Mouse (Mus musculus): Measurements from ENCODE around the gene Tiam1.
A peak's percentile ranks its signal among the peaks of the same experiment; 100 is the strongest.

The Tiam1 gene

DNA sequence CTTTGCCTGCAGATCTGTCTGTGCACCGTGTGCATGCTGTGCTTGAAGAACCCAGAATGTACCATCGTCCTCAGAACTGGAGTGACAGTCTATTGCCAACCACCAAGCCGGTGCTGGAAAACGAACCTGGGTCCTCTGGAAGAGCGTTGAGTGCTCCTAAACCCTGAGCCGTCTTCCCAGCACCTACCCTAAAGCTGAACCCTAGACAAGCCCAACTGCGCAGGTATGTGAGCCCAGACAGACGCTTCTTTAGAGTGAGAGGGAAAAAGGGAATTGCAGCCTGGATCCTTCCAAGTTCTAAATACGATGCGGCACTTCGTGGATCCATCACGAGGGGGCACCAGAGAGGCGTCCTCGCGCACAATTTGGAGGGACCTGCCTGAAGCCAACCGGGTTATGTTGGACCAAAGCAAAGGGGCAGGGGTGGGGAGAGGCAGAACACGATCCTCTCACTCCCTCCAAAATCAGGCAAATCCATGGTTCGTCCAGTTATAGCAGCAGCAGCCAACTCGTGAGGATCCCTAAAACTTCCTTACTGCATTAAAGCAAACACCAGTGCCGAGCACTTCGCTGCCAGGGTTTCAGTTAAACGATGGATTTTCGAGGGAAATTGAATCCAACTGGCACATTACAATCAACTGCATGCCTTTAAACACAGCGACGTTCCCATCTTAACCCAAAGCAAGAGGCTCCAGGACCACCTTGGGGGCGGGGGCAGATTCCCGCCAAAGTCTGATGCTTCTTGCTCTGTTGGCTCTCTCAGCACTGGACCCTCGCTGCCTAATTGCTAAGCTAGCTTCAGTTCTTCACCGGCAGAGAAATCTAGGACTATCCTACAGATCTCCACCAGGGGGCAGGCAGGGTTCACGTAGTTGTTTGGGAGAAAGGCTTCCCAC is 369.7 kb downstream of the Tiam1 start:
- ATAC-seq (ENCODE audit: insufficient number of reproducible peaks, low FRiP score, low TSS enrichment), result peak; percentile 82

- no peak for ATAC-seq (ENCODE audit: insufficient number of reproducible peaks, low FRiP score, low TSS enrichment)
Observed at GRCm38 (mm10) chr16:89765919-89766318, 377.6 kb downstream of the Tiam1 start.

DNA sequence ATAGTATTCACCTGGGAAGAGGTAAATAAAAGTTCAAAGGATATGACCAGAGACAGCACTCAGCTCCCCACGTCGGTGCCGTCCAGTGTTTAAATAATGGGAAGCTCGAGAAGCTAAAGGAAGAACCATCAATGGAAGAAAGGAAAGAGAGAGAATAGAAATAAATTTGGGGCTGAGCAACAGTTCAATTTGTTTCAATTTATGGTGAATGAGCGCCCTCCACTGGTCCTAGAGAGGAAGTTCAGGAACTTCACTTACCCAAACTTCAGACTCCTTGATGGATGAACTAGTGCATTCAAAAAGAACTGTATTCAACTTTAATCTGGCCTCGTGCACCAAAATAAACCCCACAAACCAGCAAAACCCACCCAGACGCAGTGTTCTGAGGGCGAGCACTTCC is 378.1 kb downstream of the Tiam1 start:
- ATAC-seq (ENCODE audit: insufficient number of reproducible peaks, low FRiP score, low TSS enrichment), result no peak

GRCm38 (mm10) chr16:89763812-89764211 is 379.8 kb downstream of the Tiam1 start:
- no peak for ATAC-seq (ENCODE audit: insufficient number of reproducible peaks, low FRiP score, low TSS enrichment)

GRCm38 (mm10) chr16:89762523-89762922 is 381.0 kb downstream of the Tiam1 start:
- no peak for ATAC-seq (ENCODE audit: insufficient number of reproducible peaks, low FRiP score, low TSS enrichment)

GRCm38 (mm10) chr16:89762096-89762495 is 381.5 kb downstream of the Tiam1 start:
- no peak for ATAC-seq (ENCODE audit: insufficient number of reproducible peaks, low FRiP score, low TSS enrichment)

DNA sequence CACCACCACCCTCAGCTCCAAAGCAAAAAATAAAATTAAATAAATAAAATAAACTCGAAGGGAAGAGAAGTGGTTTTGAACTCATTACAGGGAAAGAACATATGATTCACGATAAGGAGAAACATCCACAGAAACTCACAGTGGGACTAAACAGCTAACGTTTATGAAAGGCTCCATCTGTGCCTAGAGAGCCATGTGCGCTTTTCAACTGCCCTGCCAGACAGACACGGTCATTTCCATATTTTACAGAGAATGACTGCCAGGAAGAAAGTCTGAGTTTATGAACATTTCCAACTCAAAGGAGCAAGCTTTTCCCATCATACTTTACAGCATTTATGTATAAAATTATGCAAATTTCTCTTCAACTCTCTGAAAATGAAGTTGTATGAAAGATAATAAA is 386.2 kb downstream of the Tiam1 start:
- no peak for ATAC-seq (ENCODE audit: insufficient number of reproducible peaks, low FRiP score, low TSS enrichment)

DNA sequence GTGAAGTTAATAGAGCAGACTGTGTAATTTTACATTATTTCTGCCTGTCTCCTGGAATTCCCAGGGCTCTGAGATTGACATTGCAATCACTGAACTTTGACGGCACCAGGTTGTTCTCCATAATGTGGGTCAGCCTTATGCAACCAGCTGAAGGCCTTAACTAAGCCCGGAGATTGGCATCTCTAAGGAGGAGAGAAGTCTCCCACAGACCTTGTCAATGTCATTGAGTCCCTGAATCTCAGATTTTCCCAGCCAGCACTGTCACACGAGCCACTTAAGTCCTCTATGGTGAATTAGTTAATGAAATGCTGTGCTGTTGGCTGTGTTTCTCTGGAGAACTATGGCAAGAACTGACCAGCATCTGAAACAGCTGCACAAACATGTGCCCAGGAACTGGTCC is 388.9 kb downstream of the Tiam1 start:
- ATAC-seq (ENCODE audit: insufficient number of reproducible peaks, low FRiP score, low TSS enrichment), result peak; percentile 40; the same call in 1 of the 2 replicates

DNA sequence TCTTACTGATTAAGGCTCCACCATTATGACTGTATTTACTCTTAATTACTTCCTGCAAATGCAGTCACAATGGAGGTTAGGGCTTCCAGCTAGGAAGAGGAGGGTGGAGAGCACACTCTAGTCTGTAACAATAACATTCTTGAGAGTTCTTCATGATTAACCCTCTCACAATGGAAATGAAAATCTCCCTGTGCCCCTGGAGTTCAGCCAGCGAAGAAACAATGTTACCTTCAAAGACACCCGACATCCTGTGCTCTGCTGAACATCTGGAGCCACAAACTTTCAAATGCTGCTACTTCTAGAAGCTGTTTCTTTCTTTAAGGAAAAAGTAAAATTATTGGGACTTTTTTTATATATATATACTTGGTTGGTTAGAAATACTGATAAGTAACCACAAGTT is 395.7 kb downstream of the Tiam1 start:
- no peak for ATAC-seq (ENCODE audit: insufficient number of reproducible peaks, low FRiP score, low TSS enrichment)

- ATAC-seq (ENCODE audit: insufficient number of reproducible peaks, low FRiP score, low TSS enrichment), result no peak
Observed at GRCm38 (mm10) chr16:89739559-89739958, 404.0 kb downstream of the Tiam1 start.

DNA sequence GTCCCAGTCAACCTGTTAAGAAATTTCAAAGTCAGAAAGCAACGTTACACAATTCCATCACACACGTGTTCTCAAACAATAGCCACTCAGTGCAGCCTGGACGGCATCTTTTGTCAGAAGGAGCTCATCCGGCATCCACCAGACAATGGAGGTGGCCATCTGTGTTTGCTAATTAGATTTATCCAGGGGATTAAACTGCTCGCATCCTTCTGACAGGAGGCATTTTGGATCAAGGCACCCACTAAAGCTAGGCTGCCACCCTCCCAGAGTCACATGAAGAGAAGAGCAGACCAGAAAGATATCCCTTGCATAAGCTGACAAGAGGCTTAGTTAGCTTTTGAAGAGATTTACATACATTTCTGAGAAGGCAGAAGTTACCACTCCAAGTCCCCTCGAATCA is 404.6 kb downstream of the Tiam1 start:
- no peak for ATAC-seq (ENCODE audit: insufficient number of reproducible peaks, low FRiP score, low TSS enrichment)
